Mouse (Mus musculus): ENCODE data around the gene Kcnj3.

Gene Kcnj3

DNA sequence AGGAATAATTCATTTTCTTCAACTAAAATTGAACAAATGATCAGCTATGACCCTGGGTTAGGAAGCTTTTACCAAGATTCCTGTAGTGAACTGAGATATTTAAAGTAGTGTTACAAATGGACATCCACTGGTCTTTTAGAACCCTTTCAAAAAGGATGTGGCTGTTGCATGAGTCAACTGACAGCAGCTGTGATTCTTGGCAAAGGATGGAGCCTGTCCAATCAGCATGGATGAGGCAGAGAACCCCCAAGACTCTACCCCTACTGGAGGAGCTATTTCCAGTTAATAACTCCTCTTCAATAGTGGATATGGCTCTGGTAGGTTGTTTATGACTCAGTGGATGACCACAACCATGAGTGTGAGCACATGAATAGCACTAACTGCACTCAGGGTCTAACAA is 81.5 kb downstream of the Kcnj3 start:
- DNase-seq (ENCODE audit: low spot score): no peak

DNA sequence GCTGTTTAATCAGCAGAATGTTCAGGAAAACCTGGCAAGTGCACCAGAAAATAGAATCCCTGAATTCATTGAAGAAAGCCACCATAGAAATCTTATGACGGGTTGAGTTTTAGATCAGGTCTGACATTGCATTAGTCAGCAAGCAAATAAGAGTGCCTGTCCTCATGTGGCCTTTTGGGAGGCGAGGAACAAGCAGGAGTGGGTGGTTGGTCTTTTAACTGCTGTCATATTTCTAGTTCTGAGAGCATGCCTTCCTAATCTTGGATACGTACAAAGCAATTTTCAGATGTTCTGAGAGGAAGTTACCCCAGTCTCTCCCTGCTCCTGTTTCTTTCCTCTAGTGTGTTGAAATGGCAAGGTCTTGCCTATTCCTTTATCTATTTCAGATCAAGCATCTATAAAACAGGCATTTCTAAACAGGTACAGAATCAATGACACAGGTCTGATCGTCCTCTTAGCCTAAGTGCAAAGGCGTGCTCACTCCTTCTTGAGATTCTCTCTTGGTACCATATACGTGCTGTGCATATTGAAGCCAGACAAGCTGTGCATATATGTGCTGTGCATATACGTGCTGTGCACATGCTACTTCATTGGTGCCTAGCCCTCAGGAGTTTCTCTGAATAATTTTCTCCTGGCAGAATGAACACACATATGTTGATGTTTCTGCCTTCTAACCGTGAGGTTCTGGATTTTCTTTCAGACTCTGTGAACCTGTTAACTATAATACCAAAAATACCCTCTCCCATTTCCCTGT is 97.1 kb downstream of the Kcnj3 start:
- no peak for DNase-seq (ENCODE audit: low spot score)

DNA sequence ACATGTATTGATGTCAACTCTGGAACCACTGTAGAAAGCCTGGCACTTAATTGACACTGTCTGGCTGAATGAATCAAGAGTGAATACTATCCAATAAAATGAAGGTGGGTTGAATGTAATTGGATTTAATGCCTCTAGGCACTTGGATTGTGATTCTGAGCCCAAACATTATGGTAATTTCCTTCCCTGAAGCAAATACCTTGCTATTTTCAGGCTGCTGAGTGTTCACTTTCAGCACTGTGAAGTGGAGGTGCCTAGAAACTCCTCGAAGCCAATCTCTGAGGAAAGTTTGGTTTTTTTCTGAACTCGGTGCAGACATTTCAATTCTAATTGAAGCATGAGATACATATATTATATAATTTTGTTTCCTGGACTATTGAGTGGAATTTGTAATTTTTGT is 99.2 kb downstream of the Kcnj3 start:
- no peak for DNase-seq (ENCODE audit: low spot score)

DNA sequence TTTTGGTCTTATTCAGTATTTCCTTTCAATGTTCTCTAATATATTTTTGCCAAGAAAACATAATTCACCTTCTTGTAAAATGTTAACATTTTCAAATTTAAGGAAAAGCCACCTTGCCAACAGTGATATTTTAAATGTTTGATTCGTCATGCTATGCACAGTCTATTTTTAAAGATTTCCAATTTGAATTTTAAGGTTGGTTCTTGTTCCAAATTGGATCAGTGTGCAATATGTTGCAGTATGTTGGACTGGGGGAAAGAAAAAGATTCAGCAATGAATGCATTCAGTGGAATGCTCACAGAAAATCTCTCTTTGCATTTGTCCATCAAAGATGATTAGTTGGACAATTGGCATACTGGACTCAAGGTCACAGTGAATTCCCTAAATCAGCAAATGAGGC is 99.7 kb downstream of the Kcnj3 start:
- no peak for DNase-seq (ENCODE audit: low spot score)

- no peak for DNase-seq (ENCODE audit: low spot score)
Observed at GRCm38 (mm10) chr2:55547612-55548011, 111.8 kb downstream of the Kcnj3 start.

DNA sequence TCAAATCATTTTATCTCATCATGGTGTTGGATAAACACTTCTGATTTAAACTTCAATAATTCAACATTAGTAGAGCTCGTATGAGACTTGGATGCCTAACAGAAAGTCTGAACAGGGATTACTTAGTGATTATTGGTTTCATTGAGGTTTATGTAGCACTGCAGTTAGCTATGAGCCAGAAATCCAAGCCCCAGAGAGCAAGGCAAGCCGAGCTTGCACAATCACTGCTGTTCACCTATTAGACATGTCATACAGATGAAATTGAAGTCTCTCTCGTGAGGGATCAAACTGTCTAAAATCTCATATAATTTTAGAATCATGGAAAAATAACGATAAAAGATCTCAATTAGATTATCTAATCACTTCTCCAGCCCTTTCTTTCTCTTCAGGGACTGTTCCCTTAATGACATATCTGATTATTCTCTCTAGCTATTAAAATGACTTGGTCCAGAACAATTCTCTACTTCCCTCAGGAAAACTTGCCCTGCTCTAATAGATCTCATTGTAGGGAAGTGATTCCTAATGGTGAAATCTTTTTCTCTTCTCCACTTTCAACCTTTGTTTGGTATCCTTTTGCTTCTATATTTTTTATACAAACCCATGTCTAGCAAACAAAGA is 122.7 kb downstream of the Kcnj3 start:
- DNase-seq (ENCODE audit: low spot score): no peak

DNA sequence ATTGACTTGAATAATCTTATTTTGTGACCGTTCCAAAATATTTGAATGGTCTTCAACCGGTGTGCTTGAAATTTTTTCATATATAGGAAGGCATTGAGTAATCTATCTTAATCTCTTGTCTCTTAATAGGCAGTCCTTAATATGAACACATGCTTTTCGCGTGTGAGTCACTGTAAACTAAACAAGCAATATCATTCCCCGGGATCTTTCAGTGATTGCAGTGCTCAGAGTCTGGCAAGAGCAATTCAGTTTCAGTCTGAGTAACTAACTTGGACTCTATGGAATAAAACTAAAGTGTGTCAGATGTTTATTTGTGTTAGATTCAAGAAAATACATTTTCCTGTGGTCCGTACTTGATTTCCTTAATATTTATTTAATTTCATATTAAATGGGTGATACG is 133.5 kb downstream of the Kcnj3 start:
- no peak for DNase-seq (ENCODE audit: low spot score)

GRCm38 (mm10) chr2:55571425-55571824 is 135.7 kb downstream of the Kcnj3 start:
- DNase-seq (ENCODE audit: low spot score): no peak

GRCm38 (mm10) chr2:55580286-55580685 is 144.5 kb downstream of the Kcnj3 start:
- DNase-seq (ENCODE audit: low spot score): no peak

- DNase-seq (ENCODE audit: low spot score): no peak
Observed at GRCm38 (mm10) chr2:55591226-55591988, 155.6 kb downstream of the Kcnj3 start.

Data from lung, postnatal 25 days (tissue).